10 mouse cellular contexts compared by ENCODE assay signal in the genomic region with DNA sequence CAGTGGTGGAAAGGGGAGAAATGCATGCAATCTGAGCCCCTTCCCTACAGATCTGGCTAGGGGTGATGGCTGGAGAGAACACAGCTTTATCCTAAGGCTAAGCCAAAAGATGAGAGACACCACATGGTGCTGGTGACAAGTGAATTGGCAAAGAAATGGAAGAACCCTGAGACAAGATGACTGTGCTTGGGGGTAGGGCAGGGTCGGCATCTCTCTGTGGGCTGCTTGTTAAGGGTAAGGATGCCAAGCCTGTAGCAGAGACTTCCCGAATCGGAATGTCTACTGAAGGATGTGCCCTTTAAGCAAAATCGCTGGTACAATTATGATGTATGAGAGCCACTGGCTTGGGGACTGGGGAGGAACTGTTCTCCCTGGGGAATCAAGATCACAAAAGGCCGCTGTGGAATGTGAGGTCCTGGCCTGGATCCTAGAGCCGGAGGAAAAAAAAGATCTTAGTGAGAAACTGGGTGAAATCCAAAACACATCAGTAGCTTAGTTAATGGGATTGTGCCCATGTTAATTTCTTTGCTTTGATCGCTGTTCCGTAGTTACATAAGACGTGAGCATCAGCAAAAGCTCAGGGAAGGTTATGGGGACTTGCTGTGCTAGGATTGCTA. TPM values are rescaled to one million over a fixed set of nuclear protein-coding genes. Genes with fewer than 3 reads are reported as not detected.
A peak's percentile ranks its signal among the peaks of the same experiment; 100 is the strongest.
DNase-seq lines count a peak whose midpoint lies in the region; ATAC-seq and TF ChIP-seq lines count a peak whose summit lies in the region.
"Had no signal": no experiment of that assay in that cellular context is flagged by ENCODE, and none has a peak within 500 bp of the region (broad histone marks: within the 10 kb centered on the region; RNA-seq: fewer than 3 reads in every experiment).

No protein-coding gene starts in this region.

- no peak for ATAC-seq in heart, embryonic 12.5 days (ENCODE audit: insufficient number of reproducible peaks, low FRiP score)
- ATAC-seq in kidney, embryonic 16.5 days (ENCODE audit: low FRiP score, low TSS enrichment) = peak; percentile 53; the same call in 1 of the 2 replicates
- no peak for ATAC-seq in monocyte, adult 5-6 weeks (replicated peaks; ENCODE audit: insufficient number of reproducible peaks, low FRiP score, low TSS enrichment, poor library complexity, severe bottlenecking)

- no peak for TF ChIP-seq POLR2A in cerebellum, adult 2 months (IDR thresholded peaks at IDR 0.05; ENCODE audit: borderline replicate concordance, insufficient read depth, low read length)

- no peak overlapping the region for H3K9ac ChIP-seq in heart, embryonic 12.5 days
- H3K9ac ChIP-seq in kidney, embryonic 16.5 days (replicated peaks; ENCODE audit: low read length) = no peak overlapping the region
- H3K9ac ChIP-seq: liver, embryonic 13.5 days had no signal

- no peaks in the 10 kb centered on the region for H3K27me3 ChIP-seq in cerebellum, adult 2 months (ENCODE audit: control insufficient read depth, insufficient read depth, low read length)
- no peaks in the 10 kb centered on the region for H3K27me3 ChIP-seq in heart, embryonic 12.5 days (replicated peaks)
- no peaks in the 10 kb centered on the region for H3K27me3 ChIP-seq in kidney, embryonic 16.5 days (ENCODE audit: insufficient read depth, low read length)
- H3K27me3 ChIP-seq: liver, embryonic 13.5 days had no signal

- H3K4me3 ChIP-seq in cerebellum, adult 2 months (replicated peaks; ENCODE audit: insufficient read depth, low read depth, low read length) = no peak overlapping the region
- no peak overlapping the region for H3K4me3 ChIP-seq in heart, embryonic 12.5 days
- no peak overlapping the region for H3K4me3 ChIP-seq in kidney, embryonic 16.5 days (ENCODE audit: low read length)
- H3K4me3 ChIP-seq: liver, embryonic 13.5 days had no signal

- peak overlapping the region; percentile 89 for H3K27ac ChIP-seq in cerebellum, adult 2 months (ENCODE audit: insufficient read depth, low read length)
- H3K27ac ChIP-seq in heart, embryonic 12.5 days (ENCODE audit: poor library complexity, severe bottlenecking) = peak overlapping the region; percentile 96
- H3K27ac ChIP-seq in kidney, embryonic 16.5 days (ENCODE audit: low read length) = peak overlapping the region; percentile 87
- H3K27ac ChIP-seq: liver, embryonic 13.5 days had no signal

- H3K36me3 ChIP-seq in heart, embryonic 12.5 days = no peaks in the 10 kb centered on the region
- no peaks in the 10 kb centered on the region for H3K36me3 ChIP-seq in kidney, embryonic 16.5 days (ENCODE audit: insufficient read depth, low read length)
- H3K36me3 ChIP-seq: liver, embryonic 13.5 days had no signal

- no peak overlapping the region for H3K4me2 ChIP-seq in heart, embryonic 12.5 days
- H3K4me2 ChIP-seq in kidney, embryonic 16.5 days (replicated peaks; ENCODE audit: low read depth, low read length) = no peak overlapping the region
- H3K4me2 ChIP-seq: liver, embryonic 13.5 days had no signal

- WGBS in cerebellum, adult 2 months = 9% methylated on average over 9 of the region's 9 CpGs
- WGBS in heart, embryonic 12.5 days = 34% methylated on average over 9 of the region's 9 CpGs
- 24% methylated on average over 9 of the region's 9 CpGs for WGBS in kidney, embryonic 16.5 days

- H3K9me3 ChIP-seq in heart, embryonic 12.5 days (replicated peaks) = peaks cover 10% of the 10 kb centered on the region
- peaks cover 12% of the 10 kb centered on the region for H3K9me3 ChIP-seq in kidney, embryonic 16.5 days (ENCODE audit: low read length)

- TF ChIP-seq CTCF in cerebellum, adult 2 months (IDR thresholded peaks at IDR 0.05; ENCODE audit: borderline replicate concordance, insufficient read depth, low read depth, low read length) = no peak

- H3K4me1 ChIP-seq in cerebellum, adult 2 months (ENCODE audit: control insufficient read depth, insufficient read depth, low read length) = peaks cover 36% of the 10 kb centered on the region
- H3K4me1 ChIP-seq in heart, embryonic 12.5 days (replicated peaks) = peaks cover 33% of the 10 kb centered on the region
- H3K4me1 ChIP-seq in kidney, embryonic 16.5 days (ENCODE audit: insufficient read depth, low read length) = peaks cover 30% of the 10 kb centered on the region
- H3K4me1 ChIP-seq: liver, embryonic 13.5 days had no signal

- peak; percentile 65 to 66 for DNase-seq in cerebellum, adult 2 months
- DNase-seq in cerebellum, postnatal 4 days (ENCODE audit: low spot score in 2 of 2) = no peak
- DNase-seq in cerebellum, adult 9-11 months = peak; percentile 71
- DNase-seq in lung, postnatal 14 days = peak; percentile 51
- peak; percentile 61 for DNase-seq in telencephalon, adult 2 months (ENCODE audit: low read depth, low spot score)
- DNase-seq: liver, embryonic 13.5 days had no signal

RNA-seq across cellular contexts. Expression of gene Ces5a, which starts 35.8 kb away (rescaled TPM):
- 1.3 TPM in 2 replicates for polyA plus RNA-seq in cerebellum, adult 2 months (2012; rRNA removed)
- polyA plus RNA-seq in heart, embryonic 12.5 days (2016; fragmentation: Nextera tagmentation; extraction: Ambion mirVana) = 0.26 TPM in 1 of 2 replicates, not detected in the other
- polyA plus RNA-seq in kidney, embryonic 16.5 days (2015; fragmentation: Nextera tagmentation; extraction: Ambion mirVana) = 0.07 and 0.24 TPM in 2 replicates
- total RNA-seq in monocyte, adult 5-6 weeks (2017) = not detected in 3 replicates
- total RNA-seq: common myeloid progenitor, adult 5-6 weeks had no signal
- polyA plus RNA-seq: liver, embryonic 13.5 days had no signal

Comparison
In these comparisons a context has a peak if more than half of its experiments do, and no peak if none do; other contexts are left out.
1. DNase-seq: peak in cerebellum, adult 2 months (2 of 2), cerebellum, adult 9-11 months (single experiment), lung, postnatal 14 days (single experiment) and telencephalon, adult 2 months (single experiment); none in cerebellum, postnatal 4 days (0 of 2).
2. Peak in every context shown above with its lines, with median percentiles within 50 percentile points of each other: H3K27ac ChIP-seq.